Mouse (Mus musculus) hindbrain, embryonic 13.5 days (tissue): ENCODE results near the gene Opa1. TPM values are rescaled to one million over a fixed set of nuclear protein-coding genes. Genes with fewer than 3 reads are reported as not detected.

Source experiments
- ATAC-seq: fragments of 200-750 bp; cut with Nextera tagmentation; 2 replicates; pipeline ENCODE4 v1.8.0; 2017; ENCODE audit warnings: moderate TSS enrichment; ENCODE audit not compliant: low FRiP score
- H3K27ac ChIP-seq: fragments of 300-500 bp; sonication (generic); 2 replicates; pipeline ENCODE4 v1.5.1; 2015; ENCODE audit warnings: inconsistent platforms, mild to moderate bottlenecking, moderate library complexity
- H3K27me3 ChIP-seq: fragments of 300-500 bp; sonication (generic); 2 replicates; pipeline ENCODE4 v1.6.1; 2015; ENCODE audit warnings: mild to moderate bottlenecking, inconsistent platforms
- H3K36me3 ChIP-seq: fragments of 300-500 bp; sonication (generic); 2 replicates; pipeline ENCODE4 v1.6.1; 2015; ENCODE audit warnings: mild to moderate bottlenecking, inconsistent platforms
- H3K4me1 ChIP-seq: fragments of 300-500 bp; sonication (generic); replicated peaks from 2 replicates; pipeline ENCODE4 v1.6.1; 2015; ENCODE audit warnings: inconsistent platforms
- H3K4me2 ChIP-seq: fragments of 300-500 bp; sonication (generic); 2 replicates; pipeline ENCODE4 v1.6.1; 2015; ENCODE audit warnings: inconsistent platforms, mild to moderate bottlenecking, moderate library complexity
- H3K4me3 ChIP-seq: fragments of 300-500 bp; sonication (generic); 2 replicates; pipeline ENCODE4 v1.5.1; 2015; ENCODE audit warnings: mild to moderate bottlenecking, inconsistent platforms
- H3K9ac ChIP-seq: fragments of 300-500 bp; sonication (generic); 2 replicates; pipeline ENCODE4 v1.6.1; 2015; ENCODE audit warnings: mild to moderate bottlenecking, inconsistent platforms
- H3K9me3 ChIP-seq: fragments of 300-500 bp; sonication (generic); 2 replicates; pipeline ENCODE4 v1.6.1; 2016; ENCODE audit warnings: inconsistent platforms
- WGBS: fragments of 180-500 bp; shearing (Covaris S2); methylation state at CpG from one replicate; pipeline ENCODE4 v1.1.7; 2015; 5-methylcytosine and 5-hydroxymethylcytosine counted together
- polyA plus RNA-seq: library from polyadenylated mRNA; unstranded; fragments of >200 nt; fragmentation: Nextera tagmentation; extraction: Ambion mirVana; gene quantifications from 2 replicates; pipeline ENCODE4 v1.2.1, GENCODE M21; 2015

Gene Opa1
- polyA plus RNA-seq, 1 experiment from 2014 or later, result 43.1 TPM

- Histone ChIP-seq H3K9me3 (no peaks in the 10 kb centered on the region), H3K27me3 (peaks cover 91% of the 10 kb centered on the region), H3K4me2 (peak overlapping the region; percentile 48), H3K27ac (peak overlapping the region; percentile 53), H3K36me3 (peaks cover 3% of the 10 kb centered on the region; the same call in 1 of the 2 replicates), H3K9ac (peak overlapping the region; percentile 53; the same call in 1 of the 2 replicates), H3K4me1 (peaks cover 28% of the 10 kb centered on the region), H3K4me3 (peak overlapping the region; percentile 19; the same call in 1 of the 2 replicates)
- 5% methylated on average over 18 of the region's 18 CpGs for WGBS
- ATAC-seq, result peak; percentile 82
These were observed 78.8 kb downstream of the Opa1 start for GRCm38 (mm10) chr16:29657650-29658548.

GRCm38 (mm10) chr16:29659101-29659810, 80.1 kb downstream of the Opa1 start:
- Histone ChIP-seq H3K4me2 (no peak overlapping the region), H3K27me3 (peaks cover 91% of the 10 kb centered on the region), H3K9me3 (no peaks in the 10 kb centered on the region), H3K36me3 (no peaks in the 10 kb centered on the region), H3K4me3 (no peak overlapping the region), H3K27ac (no peak overlapping the region), H3K4me1 (peaks cover 28% of the 10 kb centered on the region), H3K9ac (no peak overlapping the region)
- no peak for ATAC-seq
- 73% methylated on average over 13 of the region's 13 CpGs for WGBS

GRCm38 (mm10) chr16:29663042-29663758, 84.1 kb downstream of the Opa1 start:
- Histone ChIP-seq H3K4me3 (no peak overlapping the region), H3K27me3 (peaks cover 95% of the 10 kb centered on the region), H3K9ac (no peak overlapping the region), H3K27ac (no peak overlapping the region), H3K4me1 (peaks cover 22% of the 10 kb centered on the region), H3K9me3 (no peaks in the 10 kb centered on the region), H3K4me2 (no peak overlapping the region), H3K36me3 (no peaks in the 10 kb centered on the region)
- 84% methylated on average over 6 of the region's 6 CpGs for WGBS
- ATAC-seq, result no peak

GRCm38 (mm10) chr16:29664392-29664791, 85.3 kb downstream of the Opa1 start:
- H3K9ac ChIP-seq, result no peak overlapping the region
- H3K9me3 ChIP-seq, result no peaks in the 10 kb centered on the region
- WGBS, result 50% methylated on average over 4 of the region's 4 CpGs
- H3K4me3 ChIP-seq, result no peak overlapping the region
- ATAC-seq, result no peak
- H3K27me3 ChIP-seq, result peaks cover 95% of the 10 kb centered on the region
- H3K36me3 ChIP-seq, result no peaks in the 10 kb centered on the region
- no peak overlapping the region for H3K4me2 ChIP-seq
- peaks cover 15% of the 10 kb centered on the region for H3K4me1 ChIP-seq
- H3K27ac ChIP-seq, result no peak overlapping the region

- ATAC-seq, result peak; percentile 45; the same call in 1 of the 2 replicates
- no peaks in the 10 kb centered on the region for H3K36me3 ChIP-seq
These were observed 88.0 kb downstream of the Opa1 start for GRCm38 (mm10) chr16:29666991-29667701.

GRCm38 (mm10) chr16:29667702-29668061, 88.5 kb downstream of the Opa1 start:
- 0 out of 2 replicates have a peak overlapping the region, but pooled peaks have one; percentile 0 for H3K4me2 ChIP-seq
- H3K36me3 ChIP-seq, result no peaks in the 10 kb centered on the region
- ATAC-seq, result peak; percentile 31; the same call in 1 of the 2 replicates
- H3K9ac ChIP-seq, result no peak overlapping the region
- no peak overlapping the region for H3K27ac ChIP-seq
- WGBS, result 9% methylated on average over 5 of the region's 5 CpGs
- no peak overlapping the region for H3K4me3 ChIP-seq
- H3K9me3 ChIP-seq, result no peaks in the 10 kb centered on the region
- H3K27me3 ChIP-seq, result peaks cover 94% of the 10 kb centered on the region
- H3K4me1 ChIP-seq, result peaks cover 14% of the 10 kb centered on the region

More at GRCm38 (mm10) chr16:29666991-29667701, 88.0 kb downstream of the Opa1 start:
- 0 out of 2 replicates have a peak overlapping the region, but pooled peaks have one; percentile 0 for H3K4me2 ChIP-seq
- no peak overlapping the region for H3K4me3 ChIP-seq
- no peak overlapping the region for H3K9ac ChIP-seq
- no peak overlapping the region for H3K27ac ChIP-seq
- H3K4me1 ChIP-seq, result peaks cover 14% of the 10 kb centered on the region
- 5% methylated on average over 17 of the region's 17 CpGs for WGBS
- H3K27me3 ChIP-seq, result peaks cover 94% of the 10 kb centered on the region
- no peaks in the 10 kb centered on the region for H3K9me3 ChIP-seq

GRCm38 (mm10) chr16:29668451-29668850, 89.3 kb downstream of the Opa1 start:
- Histone ChIP-seq H3K27ac (no peak overlapping the region), H3K36me3 (no peaks in the 10 kb centered on the region), H3K9me3 (no peaks in the 10 kb centered on the region), H3K4me3 (no peak overlapping the region), H3K9ac (no peak overlapping the region), H3K27me3 (peaks cover 93% of the 10 kb centered on the region), H3K4me1 (peaks cover 14% of the 10 kb centered on the region), H3K4me2 (no peak overlapping the region)
- ATAC-seq, result no peak
- 60% methylated on average over 12 of the region's 12 CpGs for WGBS

- Histone ChIP-seq H3K27me3 (peaks cover 89% of the 10 kb centered on the region), H3K36me3 (no peaks in the 10 kb centered on the region), H3K4me3 (no peak overlapping the region), H3K9ac (no peak overlapping the region), H3K27ac (no peak overlapping the region), H3K4me2 (no peak overlapping the region), H3K4me1 (peaks cover 14% of the 10 kb centered on the region), H3K9me3 (no peaks in the 10 kb centered on the region)
- ATAC-seq, result no peak
- WGBS, result 100% methylated on average over 3 of the region's 3 CpGs
These were observed 91.7 kb downstream of the Opa1 start for GRCm38 (mm10) chr16:29670806-29671205.

- no peak overlapping the region for H3K9ac ChIP-seq
- no peaks in the 10 kb centered on the region for H3K36me3 ChIP-seq
- peaks cover 2% of the 10 kb centered on the region; the same call in 1 of the 2 replicates for H3K4me1 ChIP-seq
- H3K27me3 ChIP-seq, result peaks cover 85% of the 10 kb centered on the region
- ATAC-seq, result no peak
- peaks cover 4% of the 10 kb centered on the region; the same call in 1 of the 2 replicates for H3K9me3 ChIP-seq
- no peak overlapping the region for H3K4me3 ChIP-seq
- WGBS, result 95% methylated on average over 3 of the region's 3 CpGs
- no peak overlapping the region for H3K27ac ChIP-seq
- no peak overlapping the region for H3K4me2 ChIP-seq
These were observed 94.1 kb downstream of the Opa1 start for GRCm38 (mm10) chr16:29673230-29673629.

GRCm38 (mm10) chr16:29679607-29680006, 100.5 kb downstream of the Opa1 start:
- H3K9ac ChIP-seq, result no peak overlapping the region
- ATAC-seq, result no peak
- H3K27me3 ChIP-seq, result peaks cover 61% of the 10 kb centered on the region
- 50% methylated on average over 5 of the region's 5 CpGs for WGBS
- H3K4me3 ChIP-seq, result no peak overlapping the region
- no peak overlapping the region for H3K27ac ChIP-seq
- no peak overlapping the region for H3K4me2 ChIP-seq
- peaks cover 4% of the 10 kb centered on the region; the same call in 1 of the 2 replicates for H3K9me3 ChIP-seq
- H3K36me3 ChIP-seq, result no peaks in the 10 kb centered on the region
- H3K4me1 ChIP-seq, result peaks cover 25% of the 10 kb centered on the region

- Histone ChIP-seq H3K4me1 (peaks cover 25% of the 10 kb centered on the region), H3K9ac (no peak overlapping the region), H3K4me3 (no peak overlapping the region), H3K27me3 (peaks cover 65% of the 10 kb centered on the region), H3K9me3 (peaks cover 4% of the 10 kb centered on the region; the same call in 1 of the 2 replicates), H3K27ac (no peak overlapping the region), H3K4me2 (no peak overlapping the region), H3K36me3 (no peaks in the 10 kb centered on the region)
- WGBS, result 60% methylated on average over 18 of the region's 18 CpGs
- ATAC-seq, result no peak; the same call in 1 of the 2 replicates
These were observed 101.5 kb downstream of the Opa1 start for GRCm38 (mm10) chr16:29680548-29681175.
